Mouse (Mus musculus) neural tube, embryonic 12.5 days (tissue): ENCODE data around the gene Gdf2. TPM values are rescaled to one million over a fixed set of nuclear protein-coding genes. Genes with fewer than 3 reads are reported as not detected.

ENCODE experiments used
- ATAC-seq: fragments of 200-750 bp; cut with Nextera tagmentation; 2 replicates; pipeline ENCODE4 v1.8.0; 2017; ENCODE audit warnings: low read depth, mild to moderate bottlenecking, moderate TSS enrichment, moderate library complexity; ENCODE audit not compliant: low FRiP score
- H3K27ac ChIP-seq: fragments of 300-500 bp; sonication (generic); 2 replicates; pipeline ENCODE4 v1.5.1; 2016
- H3K27me3 ChIP-seq: fragments of 300-500 bp; sonication (generic); replicated peaks from 2 replicates; pipeline ENCODE4 v1.6.1; 2016; ENCODE audit warnings: mild to moderate bottlenecking
- H3K36me3 ChIP-seq: fragments of 300-500 bp; sonication (generic); 2 replicates; pipeline ENCODE4 v1.6.1; 2016; ENCODE audit warnings: mild to moderate bottlenecking
- H3K4me1 ChIP-seq: fragments of 300-500 bp; sonication (generic); 2 replicates; pipeline ENCODE4 v1.6.1; 2016
- H3K4me2 ChIP-seq: fragments of 300-500 bp; sonication (generic); replicated peaks from 2 replicates; pipeline ENCODE4 v1.6.1; 2016; ENCODE audit warnings: mild to moderate bottlenecking
- H3K4me3 ChIP-seq: fragments of 300-500 bp; sonication (generic); 2 replicates; pipeline ENCODE4 v1.5.1; 2016
- H3K9ac ChIP-seq: fragments of 300-500 bp; sonication (generic); 2 replicates; pipeline ENCODE4 v1.6.1; 2016; ENCODE audit warnings: mild to moderate bottlenecking
- H3K9me3 ChIP-seq: fragments of 300-500 bp; sonication (generic); 2 replicates; pipeline ENCODE4 v1.6.1; 2016; ENCODE audit warnings: mild to moderate bottlenecking
- WGBS: fragments of 180-500 bp; shearing (Covaris S2); methylation state at CpG from one replicate; pipeline ENCODE4 v1.1.7; 2016; 5-methylcytosine and 5-hydroxymethylcytosine counted together
- polyA plus RNA-seq: library from polyadenylated mRNA; unstranded; fragments of >200 nt; fragmentation: Nextera tagmentation; extraction: Ambion mirVana; gene quantifications from 2 replicates; pipeline ENCODE4 v1.2.1, GENCODE M21; 2016

Gene Gdf2
- polyA plus RNA-seq, 1 experiment from 2014 or later: not detected

DNA sequence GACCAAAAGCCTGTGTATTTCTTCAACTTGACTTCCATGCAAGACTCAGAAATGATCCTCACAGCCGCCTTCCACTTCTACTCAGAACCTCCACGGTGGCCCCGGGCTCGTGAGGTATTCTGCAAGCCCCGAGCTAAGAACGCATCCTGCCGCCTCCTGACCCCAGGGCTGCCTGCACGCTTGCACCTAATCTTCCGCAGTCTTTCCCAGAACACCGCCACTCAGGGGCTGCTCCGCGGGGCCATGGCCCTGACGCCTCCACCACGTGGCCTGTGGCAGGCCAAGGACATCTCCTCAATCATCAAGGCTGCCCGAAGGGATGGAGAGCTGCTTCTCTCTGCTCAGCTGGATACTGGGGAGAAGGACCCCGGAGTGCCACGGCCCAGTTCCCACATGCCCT, 9.0 kb upstream of the Gdf2 start:
- no peak overlapping the region for H3K9ac ChIP-seq
- no peak overlapping the region for H3K4me3 ChIP-seq
- H3K4me2 ChIP-seq: no peak overlapping the region
- H3K27ac ChIP-seq: no peak overlapping the region
- H3K36me3 ChIP-seq: no peaks in the 10 kb centered on the region
- H3K9me3 ChIP-seq: no peaks in the 10 kb centered on the region
- WGBS: 63% methylated on average over 17 of the region's 17 CpGs
- H3K4me1 ChIP-seq: no peaks in the 10 kb centered on the region
- peaks cover 3% of the 10 kb centered on the region; the same call in 1 of the 2 replicates for H3K27me3 ChIP-seq
- ATAC-seq: peak; percentile 7; the same call in 1 of the 2 replicates

DNA sequence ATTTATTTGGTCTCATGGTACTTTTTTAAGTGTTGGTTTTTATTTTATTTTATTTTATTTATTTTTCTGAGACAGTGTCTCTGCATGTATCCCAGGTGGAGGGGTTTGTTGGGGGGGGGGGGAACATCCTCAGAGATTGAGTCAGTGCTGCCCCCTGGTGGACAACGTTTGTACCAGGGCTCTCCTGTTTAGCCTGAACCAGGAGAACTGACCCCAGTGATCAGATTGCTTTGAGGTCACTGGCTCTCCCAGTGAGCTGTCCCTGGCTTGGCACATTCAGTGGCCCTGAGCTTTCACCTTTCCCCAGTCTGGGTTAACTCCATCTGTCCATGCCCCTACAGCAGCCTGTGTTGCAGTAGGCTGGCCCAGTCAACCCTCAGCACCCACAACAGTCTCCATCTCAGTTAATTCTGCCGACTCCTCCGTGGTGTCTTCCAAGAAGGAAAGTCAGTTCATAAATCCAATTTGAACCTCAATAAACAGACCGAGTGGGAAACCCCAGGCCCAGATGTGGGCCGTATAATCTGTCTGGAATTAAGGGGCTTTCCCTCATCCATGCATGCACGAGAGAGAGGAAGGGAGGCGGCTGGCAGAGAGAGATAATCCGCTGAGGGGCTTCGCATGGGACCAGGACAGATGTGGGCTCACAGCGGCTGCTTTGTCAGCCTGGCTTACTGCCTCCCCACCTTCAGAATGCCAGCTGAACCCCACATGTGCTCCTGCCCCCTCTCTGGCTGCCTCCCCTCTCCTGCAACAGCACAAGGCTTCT, 7.7 kb upstream of the Gdf2 start:
- Histone ChIP-seq H3K9me3 (no peaks in the 10 kb centered on the region), H3K9ac (no peak overlapping the region), H3K27ac (no peak overlapping the region), H3K4me3 (no peak overlapping the region), H3K27me3 (peaks cover 3% of the 10 kb centered on the region; the same call in 1 of the 2 replicates), H3K4me2 (no peak overlapping the region), H3K36me3 (no peaks in the 10 kb centered on the region), H3K4me1 (no peaks in the 10 kb centered on the region)
- WGBS: 73% methylated on average over 10 of the region's 10 CpGs
- ATAC-seq: 0 out of 2 replicates have a peak, but pooled peaks have one; percentile 33

DNA sequence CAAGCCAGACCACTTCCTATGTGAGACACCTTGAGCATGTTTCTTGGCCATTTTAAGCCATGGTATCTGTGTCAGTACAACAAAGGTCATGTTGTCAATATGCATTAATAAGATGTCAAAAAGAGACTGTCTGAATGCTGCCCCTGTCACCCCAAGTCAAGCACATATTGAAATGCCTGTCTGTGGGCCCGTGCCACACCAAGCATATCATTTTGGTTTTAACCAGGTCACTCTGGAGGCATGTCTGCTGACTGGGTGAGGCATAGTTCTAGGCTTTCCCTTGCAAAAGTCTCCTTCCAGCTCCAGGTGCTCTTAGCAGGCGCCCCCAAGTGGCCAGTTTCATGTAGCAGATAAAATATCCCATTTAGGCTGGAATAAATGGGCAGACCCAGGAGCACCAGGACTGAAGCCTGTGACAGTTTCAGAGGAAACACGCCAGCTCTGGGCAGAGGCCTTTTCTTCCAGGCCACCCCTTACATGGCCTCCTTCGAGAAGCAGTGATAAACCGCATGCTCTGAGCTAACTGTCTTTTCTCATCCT, 7.0 kb upstream of the Gdf2 start:
- H3K4me3 ChIP-seq: no peak overlapping the region
- ATAC-seq: 0 out of 2 replicates have a peak, but pooled peaks have one; percentile 33
- WGBS: 45% methylated on average over 5 of the region's 5 CpGs

DNA sequence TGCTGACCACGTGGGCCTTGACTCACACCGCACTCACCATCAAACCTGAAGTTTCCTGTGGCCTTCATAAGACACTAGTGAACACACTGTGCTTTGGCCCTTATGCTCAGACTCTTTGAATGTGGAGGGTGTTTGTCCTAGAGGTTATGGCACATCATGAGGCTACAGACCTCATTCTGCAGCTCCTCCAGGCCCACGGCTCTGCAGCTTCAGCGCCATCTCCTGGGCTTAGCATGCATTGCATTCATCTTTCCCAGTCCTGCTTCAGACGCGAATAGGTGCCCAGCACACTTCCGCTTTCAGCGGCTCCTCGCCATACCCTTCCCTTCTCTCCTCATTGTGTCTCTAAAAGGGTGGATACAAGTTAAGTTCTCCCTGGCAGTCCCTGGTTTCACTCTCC, 1.7 kb upstream of the Gdf2 start:
- no peak overlapping the region for H3K4me3 ChIP-seq

More for the DNA sequence above, 7.0 kb upstream of the Gdf2 start:
- Histone ChIP-seq H3K27me3 (peaks cover 3% of the 10 kb centered on the region; the same call in 1 of the 2 replicates), H3K36me3 (no peaks in the 10 kb centered on the region), H3K4me1 (no peaks in the 10 kb centered on the region), H3K9me3 (no peaks in the 10 kb centered on the region), H3K9ac (no peak overlapping the region), H3K4me2 (no peak overlapping the region), H3K27ac (no peak overlapping the region)

DNA sequence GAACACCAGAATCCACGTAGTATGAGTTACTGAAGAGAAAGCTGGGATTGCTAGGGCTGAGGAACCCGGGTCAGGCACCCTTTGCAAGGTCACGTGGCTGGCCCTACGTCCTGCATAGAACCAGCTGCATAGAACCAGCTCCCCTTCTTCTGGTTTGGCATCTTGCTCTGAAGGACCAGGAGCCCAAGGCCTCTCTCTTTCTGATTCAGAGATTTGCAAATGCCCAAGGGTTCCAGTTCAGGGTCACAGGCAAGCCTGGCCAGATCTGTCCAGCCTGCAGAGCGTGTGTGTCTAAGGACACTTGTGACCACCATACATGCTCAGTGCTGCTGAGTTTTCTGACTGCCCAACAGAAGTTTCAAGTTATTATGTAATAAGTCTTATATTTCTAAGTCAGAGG, 1.4 kb downstream of the Gdf2 start:
- ATAC-seq: no peak
- no peaks in the 10 kb centered on the region for H3K27me3 ChIP-seq
- whole genome bisulfite sequencing: 84% methylated on average over 5 of the region's 5 CpGs

More for the DNA sequence above, 1.7 kb upstream of the Gdf2 start:
- ATAC-seq: 0 out of 2 replicates have a peak, but pooled peaks have one; percentile 56
- Histone ChIP-seq H3K4me1 (no peaks in the 10 kb centered on the region), H3K36me3 (no peaks in the 10 kb centered on the region), H3K4me2 (peak overlapping the region; percentile 45), H3K27me3 (no peaks in the 10 kb centered on the region), H3K9me3 (no peaks in the 10 kb centered on the region), H3K27ac (no peak overlapping the region), H3K9ac (no peak overlapping the region)
- 28% methylated on average over 9 of the region's 9 CpGs for WGBS

DNA sequence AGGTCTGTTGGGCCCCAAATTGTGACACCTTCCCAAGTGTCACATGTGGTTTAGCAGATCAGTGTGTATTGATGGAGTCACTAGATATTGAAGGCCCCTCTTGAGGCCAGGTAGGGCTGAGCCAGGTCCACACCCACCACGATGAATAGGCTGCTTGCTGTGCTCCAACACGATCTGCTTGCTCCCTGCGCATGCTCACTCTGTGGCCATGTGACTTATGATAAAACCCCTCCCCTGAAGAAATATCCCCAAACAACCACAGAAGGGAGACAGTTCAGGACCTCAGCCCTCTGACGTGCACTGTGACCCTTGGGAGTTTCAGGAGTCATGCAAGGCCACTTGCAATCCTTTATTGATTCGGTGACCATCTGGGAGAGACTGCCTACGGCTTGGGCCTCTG, 5.3 kb downstream of the Gdf2 start:
- no peaks in the 10 kb centered on the region for H3K4me1 ChIP-seq
- no peak overlapping the region for H3K9ac ChIP-seq
- H3K4me3 ChIP-seq: no peak overlapping the region
- no peak overlapping the region for H3K4me2 ChIP-seq
- H3K27me3 ChIP-seq: no peaks in the 10 kb centered on the region
- 83% methylated on average over 6 of the region's 6 CpGs for WGBS
- H3K36me3 ChIP-seq: no peaks in the 10 kb centered on the region
- no peaks in the 10 kb centered on the region for H3K9me3 ChIP-seq
- H3K27ac ChIP-seq: no peak overlapping the region
- ATAC-seq: no peak

More for the DNA sequence above, 1.4 kb downstream of the Gdf2 start:
- no peaks in the 10 kb centered on the region for H3K4me1 ChIP-seq
- H3K4me3 ChIP-seq: no peak overlapping the region
- no peak overlapping the region for H3K4me2 ChIP-seq
- no peak overlapping the region for H3K27ac ChIP-seq
- H3K9ac ChIP-seq: no peak overlapping the region
- H3K36me3 ChIP-seq: no peaks in the 10 kb centered on the region
- no peaks in the 10 kb centered on the region for H3K9me3 ChIP-seq

DNA sequence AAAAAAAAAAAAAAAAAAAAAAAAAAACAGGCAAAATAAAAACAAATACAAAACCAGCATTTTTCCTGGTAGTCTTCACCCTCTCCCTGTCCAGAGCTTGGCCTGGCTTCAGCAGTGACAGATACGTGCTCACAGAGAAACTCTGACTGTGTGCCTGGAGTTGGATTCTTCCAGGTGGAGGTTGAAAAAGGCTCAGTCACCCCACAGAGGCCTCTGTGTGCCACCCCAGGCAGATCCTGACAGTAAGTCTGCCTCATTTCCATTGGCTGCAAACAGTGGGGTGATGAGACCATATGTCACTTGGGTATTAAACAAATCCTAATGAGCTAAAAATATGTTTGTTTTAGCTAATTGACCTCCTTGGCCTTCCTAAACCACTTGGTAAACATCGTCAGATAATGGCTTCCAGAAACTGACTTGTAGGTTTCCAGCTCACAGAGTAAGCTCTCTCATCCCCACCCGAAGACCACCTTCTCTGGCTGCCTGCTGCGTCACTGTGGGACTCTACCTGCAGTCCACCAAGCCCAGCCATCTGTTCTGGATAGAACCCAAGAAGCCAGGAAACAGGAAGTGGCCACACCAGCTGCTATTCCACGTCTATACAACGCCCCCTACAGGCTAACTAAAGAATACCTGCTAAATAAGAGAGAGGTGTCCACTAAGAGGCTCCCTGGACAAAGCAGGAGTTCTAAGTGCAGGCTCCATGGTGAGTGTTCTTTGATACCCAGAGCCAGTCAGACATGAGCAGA, 11.6 kb downstream of the Gdf2 start:
- H3K27me3 ChIP-seq: no peaks in the 10 kb centered on the region
- no peak for ATAC-seq
- no peak overlapping the region for H3K4me3 ChIP-seq
- H3K36me3 ChIP-seq: no peaks in the 10 kb centered on the region
- no peak overlapping the region for H3K4me2 ChIP-seq
- H3K9me3 ChIP-seq: no peaks in the 10 kb centered on the region
- no peak overlapping the region for H3K27ac ChIP-seq
- 65% methylated on average over 6 of the region's 6 CpGs for WGBS
- H3K4me1 ChIP-seq: no peaks in the 10 kb centered on the region
- no peak overlapping the region for H3K9ac ChIP-seq

DNA sequence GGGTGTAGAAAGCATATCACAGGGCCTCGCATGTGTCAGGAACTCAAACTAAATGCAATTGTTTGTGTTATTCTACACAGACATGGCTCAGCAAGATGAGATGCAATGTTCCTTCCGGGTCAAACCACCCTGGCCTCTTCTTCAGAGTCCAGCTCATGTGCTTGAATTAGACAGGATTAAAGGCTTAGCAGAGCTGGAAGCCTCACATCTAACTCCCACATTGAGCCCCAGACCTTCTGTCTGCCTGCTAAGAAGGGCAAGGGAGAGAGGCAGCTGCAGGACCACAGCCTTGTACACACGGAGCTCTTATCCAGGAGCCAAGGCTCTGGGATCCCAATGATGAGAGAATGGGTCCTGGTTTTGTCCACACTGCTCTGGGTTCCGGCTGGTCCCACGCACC, 12.9 kb downstream of the Gdf2 start, which contains the start of gene Rbp3:
TSS of gene Rbp3 (plus strand) at position 243 of the 400 bp plus-strand sequence.
- ATAC-seq: no peak
- WGBS: 94% methylated on average over 5 of the region's 5 CpGs
- H3K36me3 ChIP-seq: no peaks in the 10 kb centered on the region
- no peaks in the 10 kb centered on the region for H3K4me1 ChIP-seq
- no peaks in the 10 kb centered on the region for H3K27me3 ChIP-seq
- no peak within 1 kb of the TSS for H3K27ac ChIP-seq
- no peaks in the 10 kb centered on the region for H3K9me3 ChIP-seq
- H3K9ac ChIP-seq: no peak within 1 kb of the TSS
- H3K4me3 ChIP-seq: no peak within 1 kb of the TSS
- H3K4me2 ChIP-seq: no peak within 1 kb of the TSS

DNA sequence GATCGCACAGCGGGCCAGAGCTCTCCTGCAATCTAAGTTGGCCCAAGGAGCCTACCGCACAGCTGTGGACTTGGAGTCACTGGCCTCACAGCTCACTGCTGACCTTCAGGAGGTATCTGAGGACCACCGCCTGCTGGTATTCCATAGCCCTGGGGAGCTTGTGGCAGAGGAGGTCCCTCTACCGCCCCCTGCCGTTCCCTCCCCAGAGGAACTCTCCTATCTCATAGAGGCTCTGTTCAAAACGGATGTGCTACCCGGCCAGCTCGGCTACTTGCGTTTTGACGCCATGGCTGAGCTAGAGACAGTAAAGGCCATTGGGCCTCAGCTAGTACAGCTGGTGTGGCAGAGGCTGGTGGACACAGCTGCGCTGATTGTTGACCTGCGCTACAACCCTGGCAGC, 15.2 kb downstream of the Gdf2 start:
- Histone ChIP-seq H3K4me1 (no peaks in the 10 kb centered on the region), H3K4me2 (no peak overlapping the region), H3K9me3 (no peaks in the 10 kb centered on the region), H3K27me3 (no peaks in the 10 kb centered on the region), H3K9ac (no peak overlapping the region), H3K36me3 (no peaks in the 10 kb centered on the region), H3K27ac (no peak overlapping the region), H3K4me3 (no peak overlapping the region)
- WGBS: 77% methylated on average over 13 of the region's 13 CpGs
- no peak for ATAC-seq

DNA sequence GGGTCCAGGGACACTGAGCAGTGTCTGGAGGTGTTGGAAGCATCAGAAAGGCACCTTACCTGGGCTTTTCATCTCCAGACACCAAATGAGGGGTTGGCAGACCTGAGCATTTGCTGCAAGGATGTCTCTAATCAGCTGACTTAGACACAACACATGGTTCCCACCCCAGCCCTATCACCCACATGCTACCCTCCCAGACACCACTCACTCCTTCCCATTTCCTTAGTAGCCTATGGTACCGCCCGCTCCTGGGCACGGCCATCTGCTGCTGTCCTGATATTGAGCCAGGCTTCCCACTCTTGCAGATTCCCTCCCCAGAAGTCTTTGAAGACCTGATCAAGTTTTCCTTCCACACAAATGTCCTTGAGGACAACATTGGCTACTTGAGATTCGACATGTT, 17.3 kb downstream of the Gdf2 start:
- Histone ChIP-seq H3K9ac (no peak overlapping the region), H3K36me3 (no peaks in the 10 kb centered on the region), H3K27me3 (no peaks in the 10 kb centered on the region), H3K9me3 (no peaks in the 10 kb centered on the region), H3K4me1 (no peaks in the 10 kb centered on the region), H3K4me2 (no peak overlapping the region), H3K27ac (no peak overlapping the region), H3K4me3 (no peak overlapping the region)
- ATAC-seq: no peak
- WGBS: 91% methylated on average over 4 of the region's 4 CpGs

DNA sequence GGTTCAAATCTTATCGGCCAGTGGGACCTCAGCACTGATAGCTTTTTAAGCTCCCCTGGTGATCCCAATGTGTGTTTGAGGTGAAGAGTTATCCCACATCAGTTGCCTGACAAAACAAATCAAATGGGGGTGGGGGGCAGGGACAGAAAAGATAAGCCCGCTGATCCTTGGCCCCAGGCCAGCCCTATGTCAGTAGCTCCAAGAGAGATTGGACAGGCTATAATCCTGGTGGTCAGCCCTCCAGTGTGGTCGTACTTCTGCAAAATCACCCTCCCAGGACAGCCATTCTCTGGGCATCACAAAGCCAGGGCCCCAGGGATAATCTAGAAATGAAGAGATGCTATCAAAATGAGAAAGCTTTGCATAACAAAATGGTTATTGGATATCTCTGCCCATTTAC, 18.0 kb downstream of the Gdf2 start:
- H3K36me3 ChIP-seq: no peaks in the 10 kb centered on the region
- H3K9ac ChIP-seq: no peak overlapping the region
- ATAC-seq: no peak
- H3K27me3 ChIP-seq: no peaks in the 10 kb centered on the region
- H3K4me3 ChIP-seq: no peak overlapping the region
- H3K4me1 ChIP-seq: no peaks in the 10 kb centered on the region
- WGBS: 79% methylated on average over 3 of the region's 3 CpGs
- H3K4me2 ChIP-seq: no peak overlapping the region
- H3K9me3 ChIP-seq: no peaks in the 10 kb centered on the region
- no peak overlapping the region for H3K27ac ChIP-seq

DNA sequence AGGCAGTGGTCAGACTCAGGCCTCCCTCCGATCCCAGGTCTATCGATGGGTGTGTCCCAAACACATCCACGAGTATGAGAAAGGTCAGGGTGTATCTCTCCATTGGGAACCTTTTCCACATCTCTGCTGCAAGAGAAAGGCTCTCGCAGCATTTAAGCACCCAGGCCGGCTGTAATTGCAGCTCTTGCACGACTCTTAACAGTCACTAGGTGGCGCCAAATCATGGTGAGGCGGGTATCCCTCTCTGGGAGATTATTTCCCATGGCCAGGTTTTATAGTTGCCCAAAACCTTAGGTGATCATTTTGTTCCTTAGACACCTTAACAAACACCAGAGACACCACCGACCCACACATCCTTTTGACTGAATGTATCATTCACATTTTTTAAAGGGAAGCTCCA, 18.5 kb downstream of the Gdf2 start:
- Histone ChIP-seq H3K36me3 (no peaks in the 10 kb centered on the region), H3K27me3 (no peaks in the 10 kb centered on the region), H3K27ac (no peak overlapping the region), H3K4me3 (no peak overlapping the region), H3K9me3 (no peaks in the 10 kb centered on the region), H3K4me2 (no peak overlapping the region), H3K9ac (no peak overlapping the region), H3K4me1 (no peaks in the 10 kb centered on the region)
- 18% methylated on average over 9 of the region's 9 CpGs for WGBS
- no peak for ATAC-seq
